Mouse (Mus musculus) B cell, adult (primary cell): ENCODE results near the gene Psd4. TPM values are rescaled to one million over a fixed set of nuclear protein-coding genes. Genes with fewer than 3 reads are reported as not detected.

ENCODE experiments used
- total RNA-seq: library from RNA; stranded (reverse); gene quantifications from 4 replicates; pipeline ENCODE4 v1.2.4, GENCODE M21; 2023; ENCODE audit not compliant: inconsistent age

Psd4 gene
- 187 to 204 TPM (median 191 TPM) in 4 replicates for total RNA-seq

DNA sequence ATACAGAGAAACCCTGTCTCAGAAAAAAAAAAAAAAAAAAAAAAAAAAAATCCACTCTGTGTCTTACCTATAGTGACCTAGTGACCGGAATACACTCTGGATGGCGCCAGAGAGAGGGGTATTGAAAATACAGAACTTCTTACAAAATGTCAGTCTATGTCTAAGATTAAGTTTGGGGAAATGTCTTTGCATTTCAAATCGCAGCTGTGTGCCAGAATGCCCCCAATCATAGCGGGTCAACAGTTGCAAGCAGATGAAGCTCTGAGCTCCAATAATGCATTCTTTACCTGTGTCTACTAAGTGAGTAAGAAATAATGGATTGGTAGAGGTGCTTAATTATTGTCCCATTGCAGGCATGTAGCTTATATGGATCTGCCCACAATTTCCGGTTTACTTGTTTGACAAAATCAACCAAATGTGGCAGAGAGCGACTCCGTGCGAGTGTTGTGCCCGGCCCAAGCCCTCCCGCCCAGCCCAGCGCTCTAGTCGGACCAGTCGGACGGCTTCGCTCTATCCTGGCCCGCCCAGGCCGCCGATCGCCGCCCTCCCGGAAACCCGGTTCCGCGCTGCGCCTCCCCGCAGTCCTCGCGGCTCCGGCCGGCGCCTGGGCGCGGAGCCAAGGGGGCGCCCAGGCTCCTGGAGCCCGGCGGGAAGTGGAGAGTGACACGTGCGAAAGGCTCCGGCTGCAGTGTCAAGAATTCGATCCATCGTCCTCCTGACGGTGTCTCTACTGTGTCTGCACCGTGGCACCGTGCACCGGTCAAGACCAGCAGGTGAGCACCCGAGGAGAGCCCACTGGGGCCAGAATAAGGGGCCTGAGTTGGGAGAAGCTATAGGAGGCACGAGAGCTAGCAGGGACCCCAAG, at the start of gene Psd4:
Gene Psd4 (plus strand): TSS at position 551 of the 865 bp plus-strand sequence.

DNA sequence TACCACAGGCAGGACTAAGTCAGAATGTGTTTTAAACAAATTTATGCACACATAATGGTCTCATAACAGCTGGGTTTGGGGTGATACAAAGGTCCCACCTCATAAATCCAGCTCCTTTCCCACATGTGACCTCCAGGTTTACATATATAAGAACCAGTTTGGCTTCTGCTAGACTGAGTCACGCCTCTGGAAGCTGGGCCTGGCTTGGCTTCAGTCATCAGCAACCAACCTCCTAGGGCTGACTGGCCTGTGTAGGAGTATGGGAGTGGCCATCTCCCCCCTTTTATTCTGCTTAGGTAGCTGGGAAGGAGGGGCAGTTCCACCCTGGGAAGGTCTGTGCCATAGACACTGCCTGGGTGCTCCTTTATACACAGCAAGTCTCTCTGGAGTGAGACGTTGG, 30.8 kb upstream of the Psd4 start, which contains the start of gene Il1rn:
Gene Il1rn (plus strand): TSS at position 309 of the 400 bp plus-strand sequence.

Other genes starting within 250 kb of the Psd4 start
- not detected in 4 replicates for gene Il1f8, start 214.4 kb upstream of the Psd4 start, total RNA-seq
- not detected in 4 replicates for gene Il1f9, start 181.1 kb upstream of the Psd4 start, total RNA-seq
- gene Il1f6, start 152.2 kb upstream of the Psd4 start, total RNA-seq: not detected in 4 replicates
- gene Il1f5, start 90.6 kb upstream of the Psd4 start, total RNA-seq: not detected in 4 replicates
- gene Il1f10, start 76.4 kb upstream of the Psd4 start, total RNA-seq: not detected in 4 replicates
- gene Il1rn, start 30.7 kb upstream of the Psd4 start, total RNA-seq: not detected in 4 replicates
- gene Pax8, start 108.0 kb downstream of the Psd4 start, total RNA-seq: not detected in 4 replicates